8 mouse cellular contexts compared by ENCODE assay signal in the genomic region with DNA sequence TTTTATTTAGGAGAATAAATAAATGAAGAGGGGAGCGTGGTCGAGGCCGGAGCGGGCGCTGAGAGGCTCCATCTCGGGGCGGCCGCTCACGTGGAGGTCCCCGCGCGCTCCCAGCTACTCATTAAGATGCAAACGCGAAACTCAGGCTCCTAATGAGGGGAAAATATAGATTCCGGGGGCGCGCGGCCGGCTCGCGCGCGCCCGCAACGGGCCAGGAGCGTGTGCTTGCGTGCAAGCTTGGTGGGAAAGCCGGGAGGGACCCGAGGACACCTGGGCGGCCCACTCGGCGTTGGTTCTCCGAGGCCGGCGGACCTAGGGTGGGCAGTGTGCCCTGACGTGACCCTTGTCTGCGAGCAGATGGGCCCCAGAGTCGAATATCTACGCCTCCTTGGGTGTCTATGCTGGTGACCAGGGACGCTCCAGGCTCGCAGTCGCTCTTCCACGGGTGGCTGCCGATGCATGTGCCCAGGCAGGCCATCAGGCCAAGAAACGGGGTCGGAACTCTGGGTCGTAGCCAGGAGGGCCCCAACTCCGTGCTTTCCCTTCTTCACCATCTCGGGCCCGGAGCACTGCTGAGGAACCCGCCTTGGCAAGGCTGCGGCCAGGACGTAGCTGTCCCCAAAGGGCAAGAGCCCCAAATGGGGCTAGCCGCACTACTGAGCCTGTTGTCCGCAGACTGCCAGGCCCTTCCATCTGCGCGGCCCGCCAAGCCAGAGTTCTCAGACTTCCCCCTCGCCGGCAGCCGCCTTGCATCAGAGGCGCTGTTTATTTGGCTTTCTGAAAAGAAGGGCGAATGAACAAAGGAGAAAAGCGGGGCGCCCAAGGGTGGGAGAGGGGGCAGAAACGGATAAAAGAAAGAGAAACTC. TPM values are rescaled to one million over a fixed set of nuclear protein-coding genes. Genes with fewer than 3 reads are reported as not detected.
DNase-seq lines count a peak whose midpoint lies in the region; ATAC-seq lines count a peak whose summit lies in the region.

No protein-coding gene starts in this region.

- peak overlapping the region; percentile 94 for H3K4me3 ChIP-seq in hindbrain, embryonic 12.5 days

- H3K9ac ChIP-seq in hindbrain, embryonic 12.5 days = peak overlapping the region; percentile 62

- H3K27ac ChIP-seq in hindbrain, embryonic 12.5 days = peak overlapping the region; percentile 82

- peaks cover 55% of the 10 kb centered on the region for H3K4me1 ChIP-seq in hindbrain, embryonic 12.5 days

- H3K9me3 ChIP-seq in hindbrain, embryonic 12.5 days (replicated peaks) = no peaks in the 10 kb centered on the region

- ATAC-seq in hindbrain, embryonic 12.5 days (ENCODE audit: low FRiP score) = peak; percentile 14

- peak overlapping the region; percentile 91 for H3K4me2 ChIP-seq in hindbrain, embryonic 12.5 days (replicated peaks)

- H3K36me3 ChIP-seq in hindbrain, embryonic 12.5 days = no peaks in the 10 kb centered on the region

- peaks cover 15% of the 10 kb centered on the region for H3K27me3 ChIP-seq in hindbrain, embryonic 12.5 days

- WGBS in hindbrain, embryonic 12.5 days = under 1% methylated on average over 66 of the region's 66 CpGs

- peak; percentile 73 for DNase-seq in NIH3T3 (ENCODE audit: low read depth)
- DNase-seq in cerebellum, adult 9-11 months = peak; percentile 89
- DNase-seq in frontal cortex, postnatal 14 days (ENCODE audit: low spot score in 2 of 2) = peak; percentile 69 to 73
- DNase-seq in layer of hippocampus, postnatal 36 days = peak; percentile 66 to 79
- peak; percentile 81 for DNase-seq in lung, postnatal 36 days
- peak; percentile 69 for DNase-seq in right cerebral cortex, adult 18-20 months
- DNase-seq in urinary bladder, adult 2 months (ENCODE audit: low spot score) = peak; percentile 68

RNA-seq across cellular contexts. Expression of gene Tle3, which starts 1.0 kb away (rescaled TPM):
- 56.3 and 59.9 TPM in 2 replicates for polyA plus RNA-seq in hindbrain, embryonic 12.5 days (2016; fragmentation: Nextera tagmentation; extraction: Ambion mirVana)
- 10 to 100 TPM; 51.5 to 53.2 TPM for total RNA-seq in layer of hippocampus, postnatal 36 days (2021)
- 39.4 and 49.1 TPM in 2 replicates for polyA plus RNA-seq in urinary bladder, adult 2 months (2012; rRNA removed)

Comparison
In these comparisons a context has a peak if more than half of its experiments do, and no peak if none do; other contexts are left out.
1. Peak in every context shown above with its lines: DNase-seq, ATAC-seq, H3K4me3 ChIP-seq and H3K27ac ChIP-seq.